Mouse (Mus musculus) ES-Bruce4 (cell line): ENCODE results near the gene Slc39a2. TPM values are rescaled to one million over a fixed set of nuclear protein-coding genes. Genes with fewer than 3 reads are reported as not detected.

Experiments used
- H3K27ac ChIP-seq: 2 replicates; pipeline ENCODE4 v1.5.1; 2012; ENCODE audit warnings: low read length, inconsistent platforms; ENCODE audit not compliant: insufficient read depth
- H3K27me3 ChIP-seq: 2 replicates; pipeline ENCODE4 v1.6.1; 2012; ENCODE audit warnings: mild to moderate bottlenecking, low read length, inconsistent platforms; ENCODE audit not compliant: control insufficient read depth, poor library complexity, insufficient read depth, severe bottlenecking
- H3K36me3 ChIP-seq: 2 replicates; pipeline ENCODE4 v1.6.1; 2012; ENCODE audit warnings: inconsistent platforms, mild to moderate bottlenecking, low read length, moderate library complexity; ENCODE audit not compliant: control insufficient read depth, poor library complexity, insufficient read depth, severe bottlenecking
- H3K4me1 ChIP-seq: one replicate; pipeline ENCODE4 v1.8.1; 2011; ENCODE audit warnings: low read length; ENCODE audit not compliant: control insufficient read depth, insufficient read depth
- H3K4me3 ChIP-seq: 2 replicates; pipeline ENCODE4 v1.5.1; 2011; ENCODE audit warnings: low read depth, mild to moderate bottlenecking, low read length
- H3K9ac ChIP-seq: 2 replicates; pipeline ENCODE4 v1.6.1; 2012; ENCODE audit warnings: low read depth, mild to moderate bottlenecking, inconsistent platforms; ENCODE audit not compliant: poor library complexity, severe bottlenecking
- H3K9me3 ChIP-seq: replicated peaks from 2 replicates; pipeline ENCODE4 v1.6.1; 2012; ENCODE audit warnings: mild to moderate bottlenecking, low read length, inconsistent platforms; ENCODE audit not compliant: control insufficient read depth, poor library complexity, insufficient read depth, severe bottlenecking
- CTCF ChIP-seq: IDR thresholded peaks from one replicate; pipeline ENCODE4 v1.8.1; 2011; ENCODE audit warnings: low read depth, low read length
- EP300 ChIP-seq: IDR thresholded peaks from 2 replicates; pipeline ENCODE4 v1.6.1; 2011; ENCODE audit warnings: low read depth, low read length; ENCODE audit not compliant: insufficient read depth
- POLR2A ChIP-seq: IDR thresholded peaks from one replicate; pipeline ENCODE4 v1.8.1; 2011; ENCODE audit warnings: low read length; ENCODE audit not compliant: insufficient read depth
- polyA plus RNA-seq: library from polyadenylated mRNA; stranded (reverse); fragments of >200 nt; gene quantifications from 2 replicates; pipeline ENCODE4 v1.2.4, GENCODE M21; 2011; ENCODE audit warnings: low read depth; ENCODE audit not compliant: missing spikeins, insufficient read depth, insufficient read length

The Slc39a2 gene
- polyA plus RNA-seq, 1 experiment: 2.7 TPM

DNA sequence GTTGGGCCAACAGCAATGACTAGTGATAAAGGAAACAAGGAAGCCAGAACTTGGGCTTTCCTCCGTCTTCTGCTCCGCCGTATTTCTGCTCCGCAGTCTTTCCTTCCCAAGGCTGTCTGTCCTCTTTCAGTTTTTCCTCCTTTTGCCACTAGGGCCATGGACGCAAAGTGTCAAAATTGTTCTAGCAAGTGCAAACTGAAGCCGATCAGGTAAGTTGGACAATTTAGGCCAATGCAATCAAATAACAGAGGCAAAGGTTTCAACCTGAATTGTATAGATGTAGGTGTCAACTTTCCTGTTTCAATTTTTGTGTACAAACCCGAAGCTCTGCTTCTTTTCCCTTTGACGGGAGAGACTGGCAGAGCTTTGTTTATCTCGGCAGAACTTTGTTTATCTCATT lies 37.3 kb downstream of the Slc39a2 start:
- TF ChIP-seq POLR2A (no peak), CTCF (no peak), EP300 (no peak)
- Histone ChIP-seq H3K27ac (no peak overlapping the region), H3K9me3 (no peaks in the 10 kb centered on the region), H3K4me1 (no peaks in the 10 kb centered on the region), H3K36me3 (no peaks in the 10 kb centered on the region), H3K9ac (no peak overlapping the region), H3K27me3 (no peaks in the 10 kb centered on the region), H3K4me3 (no peak overlapping the region)

GRCm38 (mm10) chr14:51930824-51931223 lies 38.1 kb downstream of the Slc39a2 start:
- Histone ChIP-seq H3K9ac (no peak overlapping the region), H3K36me3 (no peaks in the 10 kb centered on the region), H3K27me3 (no peaks in the 10 kb centered on the region), H3K4me1 (no peaks in the 10 kb centered on the region), H3K4me3 (no peak overlapping the region), H3K9me3 (no peaks in the 10 kb centered on the region), H3K27ac (no peak overlapping the region)
- TF ChIP-seq CTCF (peak; percentile 56), EP300 (no peak)

GRCm38 (mm10) chr14:51932092-51933020 lies 39.7 kb downstream of the Slc39a2 start:
- no peak overlapping the region for H3K4me3 ChIP-seq
- H3K36me3 ChIP-seq: no peaks in the 10 kb centered on the region
- H3K9ac ChIP-seq: no peak overlapping the region
- H3K9me3 ChIP-seq: no peaks in the 10 kb centered on the region
- no peaks in the 10 kb centered on the region for H3K27me3 ChIP-seq
- TF ChIP-seq EP300 (no peak), POLR2A (no peak), CTCF (no peak)
- no peak overlapping the region for H3K27ac ChIP-seq
- no peaks in the 10 kb centered on the region for H3K4me1 ChIP-seq

GRCm38 (mm10) chr14:51939005-51939404 lies 46.3 kb downstream of the Slc39a2 start:
- no peak overlapping the region for H3K9ac ChIP-seq
- no peaks in the 10 kb centered on the region for H3K36me3 ChIP-seq
- H3K27ac ChIP-seq: no peak overlapping the region
- peaks cover 4% of the 10 kb centered on the region; the same call in 1 of the 2 replicates for H3K9me3 ChIP-seq
- H3K27me3 ChIP-seq: no peaks in the 10 kb centered on the region
- no peak for TF ChIP-seq EP300
- TF ChIP-seq CTCF: no peak
- TF ChIP-seq POLR2A: no peak
- no peaks in the 10 kb centered on the region for H3K4me1 ChIP-seq
- no peak overlapping the region for H3K4me3 ChIP-seq

DNA sequence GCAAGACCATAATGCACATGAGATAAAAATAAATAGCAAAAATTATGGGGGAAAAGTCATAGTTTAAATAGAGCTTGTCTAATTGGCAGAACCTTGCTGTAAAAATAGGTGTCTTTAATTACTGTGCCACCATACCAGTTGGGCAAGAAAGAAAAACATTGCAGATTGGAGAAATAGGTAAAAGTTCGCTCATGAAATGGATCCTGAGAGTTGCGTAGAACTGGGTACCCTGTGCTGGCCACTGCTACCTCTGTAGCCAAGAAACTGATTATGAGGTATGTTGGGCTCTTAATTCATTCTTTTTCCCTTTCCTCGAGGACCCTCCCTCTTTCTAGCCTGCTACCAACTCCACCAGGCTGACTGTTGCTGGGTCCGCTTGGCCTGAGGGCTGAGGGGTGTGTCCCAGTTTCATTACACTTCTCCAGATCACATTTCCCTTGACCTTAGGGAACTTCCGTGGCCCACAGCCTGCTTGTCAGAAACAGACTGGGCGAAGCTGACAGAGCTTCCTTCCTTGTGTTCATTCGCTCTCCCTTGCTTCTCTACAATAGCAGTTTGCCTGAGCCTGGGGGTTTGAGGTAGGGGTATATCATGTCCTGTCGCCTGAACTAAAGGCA lies 48.4 kb downstream of the Slc39a2 start:
- TF ChIP-seq EP300 (0 out of 2 replicates have a peak, but pooled peaks have one; percentile 41), CTCF (no peak), POLR2A (no peak)
- Histone ChIP-seq H3K36me3 (no peaks in the 10 kb centered on the region), H3K27me3 (no peaks in the 10 kb centered on the region), H3K9me3 (peaks cover 4% of the 10 kb centered on the region; the same call in 1 of the 2 replicates), H3K4me1 (no peaks in the 10 kb centered on the region), H3K9ac (no peak overlapping the region), H3K4me3 (no peak overlapping the region), H3K27ac (no peak overlapping the region)

DNA sequence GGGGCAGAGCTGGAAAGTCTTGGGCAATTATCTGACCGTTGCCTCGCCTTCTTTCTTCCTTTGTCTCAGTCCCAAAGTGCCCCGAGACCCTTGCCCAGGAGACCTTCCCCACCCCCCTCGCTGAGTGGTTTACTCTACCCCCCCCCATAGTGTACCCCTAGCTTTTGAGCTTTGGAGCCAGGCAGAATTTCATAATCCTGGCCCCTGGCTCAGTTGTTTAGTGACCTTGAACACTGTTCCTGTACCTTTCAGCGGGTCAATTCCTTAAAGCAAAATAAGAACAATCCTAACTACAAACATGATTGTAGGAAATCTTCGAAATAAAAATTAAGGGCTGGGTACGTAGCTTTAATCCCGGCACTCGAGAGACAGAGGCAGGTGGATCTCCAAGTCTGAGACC lies 48.9 kb downstream of the Slc39a2 start:
- Histone ChIP-seq H3K9me3 (peaks cover 4% of the 10 kb centered on the region; the same call in 1 of the 2 replicates), H3K4me3 (no peak overlapping the region), H3K36me3 (no peaks in the 10 kb centered on the region), H3K4me1 (no peaks in the 10 kb centered on the region), H3K27ac (no peak overlapping the region), H3K27me3 (no peaks in the 10 kb centered on the region), H3K9ac (no peak overlapping the region)
- TF ChIP-seq EP300 (no peak), CTCF (no peak), POLR2A (no peak)
